Mouse (Mus musculus) megakaryocyte, adult 5-6 weeks (primary cell): ENCODE measurements around the gene Gm9. TPM values are rescaled to one million over a fixed set of nuclear protein-coding genes. Genes with fewer than 3 reads are reported as not detected.
A peak's percentile ranks its signal among the peaks of the same experiment; 100 is the strongest.
"Not testable (repeated sequence)": the region's sequence is repeated elsewhere in the genome, so short reads cannot be mapped to it uniquely, and the experiment has no call there.

Source experiments
- ATAC-seq: 2 replicates; pipeline ENCODE4 v1.8.0; 2016; ENCODE audit warnings: mild to moderate bottlenecking, inconsistent platforms; ENCODE audit not compliant: poor library complexity, severe bottlenecking
- total RNA-seq, 2 experiments: library from RNA; stranded (forward) in 1 of 2; stranded (reverse) in 1 of 2; fragments of 153-499, 151-499 nt in 1 of 2; fragments of 221-1000, 200-1000 nt in 1 of 2; gene quantifications; 2 replicates each; pipeline versions ENCODE4 v1.2.3 to v1.2.4; 2015 to 2017

The Gm9 gene
- total RNA-seq (2015) (not detected in 2 replicates), total RNA-seq (2017) (not detected in 2 replicates)

DNA sequence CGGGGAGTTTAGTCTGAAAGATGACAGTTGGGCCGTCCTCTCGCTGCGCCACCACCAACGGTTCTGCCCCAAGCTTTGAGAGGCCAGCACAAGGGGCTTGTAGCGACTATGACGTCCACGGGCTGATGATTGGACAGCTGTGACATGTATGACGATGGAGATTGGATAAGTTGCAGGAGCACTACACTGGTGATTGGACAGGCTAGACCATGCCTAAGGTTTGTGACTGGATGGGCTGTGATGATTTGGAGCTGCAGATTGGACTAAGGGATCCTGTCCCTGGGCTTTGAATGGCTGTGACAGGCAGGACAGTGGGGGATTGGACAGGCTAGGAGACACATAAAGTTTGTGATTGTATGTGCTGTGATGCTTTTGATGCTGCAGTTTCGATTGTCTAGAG is at the start of gene Gm9:
Gm9 (minus strand) TSS at position 101 of the 400 bp plus-strand sequence.
- no peak for ATAC-seq

DNA sequence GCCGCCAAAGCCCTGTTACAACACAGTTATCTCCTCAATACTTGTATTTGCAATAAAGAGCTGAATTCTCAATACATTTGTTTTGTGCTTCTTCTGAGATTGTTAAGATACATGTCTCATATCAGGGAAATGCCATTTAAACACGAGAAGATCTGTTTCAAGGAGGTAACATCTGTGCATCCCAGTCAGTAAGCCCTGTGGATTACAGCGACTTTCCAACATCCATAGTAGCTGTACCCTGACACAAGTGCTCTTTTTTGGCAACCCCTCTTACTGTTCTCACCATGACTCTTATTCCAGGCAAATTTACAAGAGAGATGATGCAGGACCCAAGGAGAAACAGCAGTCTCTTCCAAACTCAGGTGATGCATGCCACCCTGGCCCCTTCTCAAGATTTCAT is 38.8 kb upstream of the Gm9 start, which contains the start of gene Rhox3a:
Rhox3a (plus strand) TSS at position 301 of the 400 bp plus-strand sequence.
- ATAC-seq = not testable (repeated sequence)

DNA sequence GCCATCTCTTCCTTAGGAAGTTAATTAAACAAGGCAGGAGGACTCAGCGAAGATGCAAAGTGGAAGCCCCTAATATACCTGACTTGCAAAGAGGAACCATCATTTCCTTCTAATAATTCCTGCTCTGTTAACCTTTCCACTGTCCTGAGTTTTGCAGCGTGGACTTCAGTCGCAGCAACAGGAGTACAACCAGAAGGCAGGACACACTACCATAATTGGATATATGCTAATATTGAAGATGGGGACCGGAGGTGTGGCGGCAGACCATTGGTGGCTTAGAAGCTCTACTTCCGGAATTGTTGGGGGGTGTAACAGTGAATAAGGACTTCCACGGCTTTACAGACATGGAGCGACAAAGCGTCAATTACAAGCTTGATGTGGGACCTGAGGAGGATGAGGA is 33.8 kb upstream of the Gm9 start, which contains the start of gene Rhox2a:
Rhox2a (plus strand) TSS at position 301 of the 400 bp plus-strand sequence.
- not testable (repeated sequence) for ATAC-seq

DNA sequence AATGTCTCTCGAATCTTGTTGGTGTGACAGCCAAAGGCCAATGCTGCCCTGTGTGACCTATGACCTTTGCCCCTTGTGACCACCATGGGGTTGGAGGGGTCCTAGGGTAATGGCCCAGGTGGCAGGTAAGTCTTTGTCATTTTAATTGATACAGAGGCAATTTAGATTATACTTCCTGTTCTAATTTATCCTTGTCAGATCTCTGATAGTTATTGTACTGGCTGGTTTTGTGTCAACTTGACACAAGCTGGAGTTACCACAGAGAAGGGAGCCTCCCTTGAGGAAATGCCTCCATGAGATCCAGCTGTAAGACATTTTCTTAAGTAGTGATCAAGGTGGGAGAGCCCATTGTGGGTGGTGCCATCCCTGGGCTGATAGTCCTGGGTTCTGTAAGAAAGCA is 11.3 kb upstream of the Gm9 start, which contains the start of gene Rhox1:
Rhox1 (minus strand) TSS at position 101 of the 400 bp plus-strand sequence.
- not testable (repeated sequence) for ATAC-seq

DNA sequence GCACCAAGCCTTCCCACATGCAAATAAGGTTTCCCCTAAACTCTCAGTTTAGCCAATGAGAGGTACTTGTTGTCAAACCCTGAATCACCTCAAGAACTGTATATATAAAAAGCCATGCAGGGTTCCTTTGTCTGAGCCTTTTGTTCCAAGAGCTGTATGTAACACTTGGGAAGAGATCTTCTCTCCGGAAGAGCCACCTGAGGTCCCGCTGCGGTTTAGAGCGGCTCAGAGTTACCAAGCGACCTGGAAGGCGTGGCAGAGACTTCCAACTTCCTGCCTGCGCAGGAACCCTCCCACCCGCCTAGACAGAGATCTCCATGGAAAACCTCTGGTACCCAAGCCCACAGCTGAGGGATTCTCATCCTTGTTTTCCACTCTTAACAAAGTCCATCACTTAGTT is 12.2 kb downstream of the Gm9 start:
- ATAC-seq = no peak

DNA sequence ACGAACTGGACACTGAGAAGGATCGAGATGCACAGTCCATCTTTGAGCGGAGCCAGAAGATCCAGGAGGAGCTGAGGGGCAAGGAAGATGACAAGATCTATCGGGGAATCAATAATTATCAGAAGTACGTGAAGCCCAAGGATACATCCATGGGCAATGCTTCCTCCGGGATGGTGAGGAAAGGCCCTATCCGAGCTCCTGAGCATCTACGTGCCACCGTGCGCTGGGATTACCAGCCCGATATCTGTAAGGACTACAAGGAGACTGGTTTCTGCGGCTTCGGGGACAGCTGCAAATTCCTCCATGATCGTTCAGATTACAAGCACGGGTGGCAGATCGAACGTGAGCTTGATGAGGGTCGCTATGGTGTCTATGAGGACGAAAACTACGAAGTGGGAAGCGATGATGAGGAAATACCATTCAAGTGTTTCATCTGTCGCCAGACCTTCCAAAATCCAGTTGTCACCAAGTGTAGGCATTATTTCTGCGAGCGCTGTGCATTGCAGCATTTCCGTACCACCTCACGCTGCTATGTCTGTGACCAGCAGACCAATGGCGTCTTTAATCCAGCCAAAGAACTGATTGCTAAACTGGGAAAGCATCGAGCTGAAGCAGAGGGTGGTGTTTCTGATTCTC is 19.0 kb downstream of the Gm9 start:
- ATAC-seq = peak; percentile 63

DNA sequence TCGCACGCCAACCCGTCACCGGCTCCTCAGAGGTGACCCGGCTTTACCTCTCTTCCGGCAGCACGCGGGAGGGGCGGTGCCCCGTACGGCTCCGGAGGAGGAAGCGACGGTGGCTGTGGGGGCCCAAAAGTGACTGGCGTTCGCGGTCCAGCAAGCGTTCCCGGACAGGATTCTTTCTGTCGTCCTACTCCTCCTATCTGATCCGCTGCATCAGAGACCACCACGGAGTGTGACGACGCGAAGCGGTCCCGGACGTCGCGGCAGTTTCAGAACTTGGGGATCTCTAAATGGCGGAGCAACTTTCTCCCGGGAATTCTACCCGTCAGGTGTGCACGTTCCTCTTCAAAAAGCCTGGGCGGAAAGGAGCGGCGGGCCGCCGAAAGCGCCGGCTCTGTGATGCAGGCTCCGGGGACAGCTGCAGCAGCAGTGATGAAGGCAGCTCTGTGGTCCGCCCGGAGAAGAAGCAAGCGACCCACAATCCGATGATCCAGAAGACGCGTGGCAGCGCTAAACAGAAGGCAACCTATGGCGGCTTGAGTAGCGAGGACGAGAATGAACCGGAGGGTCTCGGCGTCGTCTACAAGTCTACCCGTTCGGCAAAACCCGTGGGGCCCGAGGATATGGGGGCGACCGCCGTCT is 19.6 kb downstream of the Gm9 start, which contains the start of the genes Ndufa1 and Rnf113a1:
Ndufa1 (minus strand) TSS at position 59 of the 639 bp plus-strand sequence.
Rnf113a1 (plus strand) TSS at position 141 of the 639 bp plus-strand sequence.
- peak; percentile 99 for ATAC-seq

DNA sequence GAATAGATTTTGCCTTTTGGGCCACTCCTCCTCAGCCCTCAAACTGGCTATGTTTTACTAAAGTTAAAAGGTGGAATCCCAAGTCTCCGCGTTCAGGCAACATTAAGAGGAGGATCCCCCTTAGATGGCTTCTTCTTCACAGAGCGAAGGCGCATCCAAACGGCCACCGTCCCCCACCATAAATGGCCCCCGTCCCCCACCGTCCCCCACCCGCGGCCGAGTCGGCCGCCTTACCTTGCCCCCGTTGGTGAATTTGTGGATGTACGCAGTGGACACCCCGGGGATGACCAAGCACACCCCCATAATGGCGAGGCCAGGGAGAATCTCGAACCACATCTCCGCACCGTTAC is 20.1 kb downstream of the Gm9 start:
- ATAC-seq = no peak

DNA sequence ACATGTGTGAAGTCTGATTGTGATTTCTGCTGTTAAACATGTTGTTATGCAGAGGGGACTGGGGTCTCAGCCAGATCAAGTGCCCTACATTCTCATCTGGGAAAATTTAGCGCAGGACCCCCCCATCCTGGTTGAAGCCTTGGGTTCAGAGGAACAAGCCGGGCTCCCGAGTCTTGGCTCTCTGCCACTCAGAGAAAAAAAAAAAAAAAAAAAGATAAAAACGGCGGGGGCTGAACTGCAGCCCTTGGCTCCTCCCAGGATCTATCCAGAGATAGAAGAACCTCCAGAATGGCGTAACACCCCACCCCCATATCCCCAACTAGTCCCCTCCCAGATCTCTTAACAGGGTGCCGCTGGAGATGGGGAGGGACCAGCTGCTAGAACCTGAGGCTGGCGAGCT is 26.4 kb downstream of the Gm9 start:
- not testable (repeated sequence) for ATAC-seq

DNA sequence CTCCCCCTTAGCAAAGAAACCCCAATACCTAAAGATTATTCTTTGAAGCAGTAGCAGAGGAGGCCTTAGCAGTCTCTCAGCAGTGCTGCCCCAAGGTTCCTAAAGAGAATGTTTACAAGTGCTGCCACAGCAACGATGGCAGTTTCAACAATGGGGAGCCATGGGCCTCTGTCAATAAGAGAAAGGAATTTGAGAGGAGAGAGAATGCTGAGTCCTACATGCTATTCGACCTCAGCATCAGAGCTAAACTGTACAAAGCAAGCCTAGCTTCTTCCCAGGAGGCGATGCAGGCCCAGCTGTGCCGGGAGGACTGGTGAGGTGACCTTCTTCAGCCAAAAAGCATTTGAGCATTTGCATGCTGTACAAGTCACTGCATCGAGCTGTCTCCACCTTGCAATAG is 42.1 kb downstream of the Gm9 start, which contains the start of gene Akap14:
Akap14 (minus strand) TSS at position 101 of the 400 bp plus-strand sequence.
- no peak for ATAC-seq

DNA sequence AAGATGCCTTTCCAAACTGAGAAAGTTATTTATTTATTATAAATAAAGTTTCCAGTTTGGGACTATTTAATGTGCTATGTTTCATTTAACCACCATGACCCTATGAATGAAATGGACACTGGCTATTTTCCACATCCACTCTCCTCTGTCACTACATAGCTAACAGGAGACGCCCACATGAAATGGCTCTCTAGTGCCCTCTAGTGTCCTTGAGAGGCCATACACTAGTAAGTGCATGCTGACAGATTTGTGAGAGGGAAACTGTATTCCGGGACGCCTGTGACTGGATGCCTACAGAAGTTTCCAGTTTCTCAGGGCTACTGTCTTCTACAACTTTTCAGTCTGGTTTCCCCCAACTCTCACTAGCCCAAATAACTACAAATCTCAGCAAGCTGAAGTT is 43.8 kb downstream of the Gm9 start:
- peak; percentile 80 for ATAC-seq

DNA sequence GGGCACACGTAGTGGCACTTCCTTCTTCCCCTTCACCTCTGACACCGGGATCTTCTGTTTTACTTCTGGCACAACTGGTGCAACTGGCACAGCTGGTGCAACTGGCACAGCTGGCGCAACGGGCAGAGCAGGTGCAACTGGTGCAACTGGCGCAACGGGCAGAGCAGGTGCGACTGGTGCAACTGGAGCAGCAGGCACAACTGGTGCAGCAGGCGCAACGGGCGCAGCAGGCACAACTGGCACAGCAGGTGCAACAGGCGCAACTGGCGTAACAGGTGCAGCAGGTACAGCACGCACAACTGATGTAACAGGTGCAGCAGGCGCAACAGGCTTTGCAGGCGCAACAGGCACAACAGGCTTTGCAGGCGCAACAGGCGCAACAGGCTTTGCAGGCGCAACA is 47.7 kb downstream of the Gm9 start:
- no peak for ATAC-seq

DNA sequence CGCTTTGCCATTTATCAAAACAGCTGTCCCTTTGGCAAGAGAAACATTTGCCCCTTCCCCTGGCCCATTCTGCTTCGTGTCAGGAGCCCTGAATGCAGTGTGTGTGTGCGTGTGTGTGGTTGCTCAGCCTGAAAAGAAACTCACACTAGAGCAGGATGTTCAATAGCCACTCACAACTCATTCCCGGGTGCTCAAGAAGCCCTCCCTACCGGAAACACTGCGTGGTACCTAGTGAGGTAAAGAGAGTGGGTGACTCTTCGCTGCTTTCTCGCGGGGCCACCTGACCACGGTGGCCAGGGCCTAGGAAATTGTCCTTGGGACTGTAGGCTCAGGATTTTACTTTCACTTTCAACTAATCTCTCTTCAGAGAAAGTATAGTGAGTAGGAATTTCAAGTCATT is 49.7 kb downstream of the Gm9 start:
- ATAC-seq = no peak

Other genes starting within 250 kb of the Gm9 start
- 42.3 and 42.4 TPM in 2 replicates for gene Sept6, start 219.2 kb downstream of the Gm9 start, total RNA-seq (2015)
- gene Sept6, start 219.2 kb downstream of the Gm9 start, total RNA-seq (2017) = 37.9 and 38.7 TPM in 2 replicates
- not detected in 2 replicates for gene Sowahd, start 162.2 kb downstream of the Gm9 start, total RNA-seq (2015)
- gene Sowahd, start 162.2 kb downstream of the Gm9 start, total RNA-seq (2017) = not detected in 2 replicates
- gene Rpl39, start 125.6 kb downstream of the Gm9 start, total RNA-seq (2015) = 1,116 and 1,186 TPM in 2 replicates
- gene Rpl39, start 125.6 kb downstream of the Gm9 start, total RNA-seq (2017) = 3,519 and 4,154 TPM in 2 replicates
- gene Upf3b, start 100.7 kb downstream of the Gm9 start, total RNA-seq (2015) = 18.2 and 24.7 TPM in 2 replicates
- 25.6 and 26.2 TPM in 2 replicates for gene Upf3b, start 100.7 kb downstream of the Gm9 start, total RNA-seq (2017)
- gene Nkap, start 84.2 kb downstream of the Gm9 start, total RNA-seq (2015) = 16.9 and 18.5 TPM in 2 replicates
- 30.5 and 37.4 TPM in 2 replicates for gene Nkap, start 84.2 kb downstream of the Gm9 start, total RNA-seq (2017)
- not detected in 2 replicates for gene Akap14, start 42.2 kb downstream of the Gm9 start, total RNA-seq (2015)
- gene Akap14, start 42.2 kb downstream of the Gm9 start, total RNA-seq (2017) = not detected in 2 replicates
- 203 and 221 TPM in 2 replicates for gene Ndufa1, start 19.9 kb downstream of the Gm9 start, total RNA-seq (2015)
- gene Ndufa1, start 19.9 kb downstream of the Gm9 start, total RNA-seq (2017) = 123 and 131 TPM in 2 replicates
- gene Rnf113a1, start 19.8 kb downstream of the Gm9 start, total RNA-seq (2015) = 6.4 and 6.5 TPM in 2 replicates
- 2.8 and 4.5 TPM in 2 replicates for gene Rnf113a1, start 19.8 kb downstream of the Gm9 start, total RNA-seq (2017)
- not detected in 2 replicates for gene Rhox1, start 11.2 kb upstream of the Gm9 start, total RNA-seq (2015)
- gene Rhox1, start 11.2 kb upstream of the Gm9 start, total RNA-seq (2017) = not detected in 2 replicates
- not detected in 2 replicates for gene Rhox2a, start 33.9 kb upstream of the Gm9 start, total RNA-seq (2015)
- not detected in 2 replicates for gene Rhox2a, start 33.9 kb upstream of the Gm9 start, total RNA-seq (2017)
- not detected in 2 replicates for gene Rhox3a, start 38.9 kb upstream of the Gm9 start, total RNA-seq (2015)
- not detected in 2 replicates for gene Rhox3a, start 38.9 kb upstream of the Gm9 start, total RNA-seq (2017)
- gene Rhox4a, start 54.3 kb upstream of the Gm9 start, total RNA-seq (2015) = not detected in 2 replicates
- not detected in 2 replicates for gene Rhox4a, start 54.3 kb upstream of the Gm9 start, total RNA-seq (2017)
- gene Rhox3a2, start 169.0 kb upstream of the Gm9 start, total RNA-seq (2015) = not detected in 2 replicates
- gene Rhox3a2, start 169.0 kb upstream of the Gm9 start, total RNA-seq (2017) = not detected in 2 replicates
- gene Rhox4a2, start 179.8 kb upstream of the Gm9 start, total RNA-seq (2015) = not detected in 2 replicates
- gene Rhox4a2, start 179.8 kb upstream of the Gm9 start, total RNA-seq (2017) = not detected in 2 replicates
- not detected in 2 replicates for gene Rhox2b, start 201.0 kb upstream of the Gm9 start, total RNA-seq (2015)
- not detected in 2 replicates for gene Rhox2b, start 201.0 kb upstream of the Gm9 start, total RNA-seq (2017)
- gene Rhox4b, start 221.5 kb upstream of the Gm9 start, total RNA-seq (2015) = not detected in 2 replicates
- gene Rhox4b, start 221.5 kb upstream of the Gm9 start, total RNA-seq (2017) = not detected in 2 replicates
- gene Rhox2c, start 242.6 kb upstream of the Gm9 start, total RNA-seq (2015) = not detected in 2 replicates
- gene Rhox2c, start 242.6 kb upstream of the Gm9 start, total RNA-seq (2017) = not detected in 2 replicates
- not detected in 2 replicates for gene Rhox3c, start 247.5 kb upstream of the Gm9 start, total RNA-seq (2015)
- gene Rhox3c, start 247.5 kb upstream of the Gm9 start, total RNA-seq (2017) = not detected in 2 replicates